Mouse (Mus musculus): ENCODE data around the gene Krt1. TPM values are rescaled to one million over a fixed set of nuclear protein-coding genes. Genes with fewer than 3 reads are reported as not detected.
A peak's percentile ranks its signal among the peaks of the same experiment; 100 is the strongest.

Gene Krt1
- polyA plus RNA-seq, 1 experiment from 2014 or later = 0.92 TPM

DNA sequence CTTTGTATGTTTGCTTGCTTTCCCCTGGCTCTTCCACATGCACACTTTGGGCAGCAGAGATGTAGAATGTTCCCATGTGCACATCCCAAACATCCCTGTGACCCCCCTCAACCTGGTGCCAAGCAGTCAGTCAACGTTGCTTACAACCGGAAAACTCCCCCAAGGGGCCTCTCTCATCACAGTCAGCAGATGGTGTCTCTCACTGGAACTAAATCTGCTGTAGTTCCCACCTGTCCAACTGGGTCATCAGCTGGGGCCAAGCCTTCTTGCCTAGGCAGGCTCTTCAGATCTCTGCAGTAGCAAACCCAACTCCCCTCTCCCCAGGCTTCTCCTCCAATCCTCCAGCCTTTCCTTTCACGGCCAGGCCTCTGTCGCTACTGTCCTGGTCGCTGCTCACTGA, 6.1 kb upstream of the Krt1 start:
- ATAC-seq = no peak
- H3K4me3 ChIP-seq (replicated peaks) = no peak overlapping the region
- 45% methylated on average over 5 of the region's 5 CpGs for WGBS
- no peak overlapping the region for H3K4me2 ChIP-seq (replicated peaks)
- H3K4me1 ChIP-seq (replicated peaks) = 0 out of 2 replicates have a peak, but pooled peaks cover 9% of the 10 kb centered on the region
- no peak overlapping the region for H3K9ac ChIP-seq
- no peaks in the 10 kb centered on the region for H3K36me3 ChIP-seq
- H3K9me3 ChIP-seq = no peaks in the 10 kb centered on the region
- peaks cover 22% of the 10 kb centered on the region for H3K27me3 ChIP-seq (replicated peaks)
- H3K27ac ChIP-seq = no peak overlapping the region

DNA sequence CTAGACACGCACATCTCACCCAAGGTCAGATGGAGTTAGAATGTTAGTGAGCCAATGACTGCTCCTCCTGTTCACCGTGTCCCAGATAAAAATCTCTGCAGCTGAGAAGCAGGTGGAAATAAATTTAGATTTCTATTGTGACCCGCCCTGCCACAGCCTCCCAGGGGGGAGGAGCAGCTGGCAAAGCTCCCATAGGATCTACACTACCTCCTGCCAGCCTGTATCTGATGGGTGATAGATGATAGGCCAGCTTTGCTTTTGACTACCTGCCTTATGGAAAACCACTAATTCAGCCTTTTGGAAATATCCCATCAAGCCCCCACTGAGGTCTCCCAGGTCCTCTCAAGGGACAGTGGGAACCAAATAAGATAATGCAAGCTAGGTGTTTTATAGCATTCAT, 5.1 kb upstream of the Krt1 start:
- peaks cover 18% of the 10 kb centered on the region for H3K27me3 ChIP-seq (replicated peaks)
- H3K9ac ChIP-seq = no peak overlapping the region
- H3K9me3 ChIP-seq = no peaks in the 10 kb centered on the region
- H3K36me3 ChIP-seq = no peaks in the 10 kb centered on the region
- 61% methylated on average over 3 of the region's 3 CpGs for WGBS
- 0 out of 2 replicates have a peak, but pooled peaks cover 9% of the 10 kb centered on the region for H3K4me1 ChIP-seq (replicated peaks)
- H3K4me2 ChIP-seq (replicated peaks) = no peak overlapping the region
- ATAC-seq = no peak
- no peak overlapping the region for H3K27ac ChIP-seq
- no peak overlapping the region for H3K4me3 ChIP-seq (replicated peaks)

DNA sequence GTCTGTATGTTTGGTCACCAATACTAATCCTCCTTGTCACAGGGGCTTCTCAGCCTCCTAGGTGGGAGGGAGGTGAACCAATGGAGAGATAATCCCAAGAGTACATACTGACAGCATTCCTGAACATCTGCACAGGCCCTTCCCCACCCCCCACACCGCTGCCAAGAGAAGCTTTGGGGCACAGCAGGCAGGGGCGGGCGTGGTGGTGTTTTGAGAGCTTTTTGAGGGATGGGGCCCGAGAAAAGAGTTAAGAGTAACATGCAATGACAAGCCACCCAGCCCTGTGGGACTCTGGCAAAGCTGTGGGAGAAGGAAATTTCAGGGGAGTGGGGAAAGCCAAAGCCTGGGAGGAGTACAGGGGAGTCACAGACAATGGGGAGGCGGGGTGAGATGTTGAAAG, 3.7 kb upstream of the Krt1 start:
- Histone ChIP-seq H3K4me1 (replicated peaks) (0 out of 2 replicates have a peak, but pooled peaks cover under 1% of the 10 kb centered on the region), H3K9me3 (no peaks in the 10 kb centered on the region), H3K36me3 (no peaks in the 10 kb centered on the region), H3K4me2 (replicated peaks) (no peak overlapping the region), H3K27me3 (replicated peaks) (peaks cover 12% of the 10 kb centered on the region; the same call in 1 of the 2 replicates), H3K4me3 (replicated peaks) (no peak overlapping the region), H3K9ac (no peak overlapping the region), H3K27ac (no peak overlapping the region)
- WGBS = 19% methylated on average over 5 of the region's 5 CpGs
- ATAC-seq = no peak

DNA sequence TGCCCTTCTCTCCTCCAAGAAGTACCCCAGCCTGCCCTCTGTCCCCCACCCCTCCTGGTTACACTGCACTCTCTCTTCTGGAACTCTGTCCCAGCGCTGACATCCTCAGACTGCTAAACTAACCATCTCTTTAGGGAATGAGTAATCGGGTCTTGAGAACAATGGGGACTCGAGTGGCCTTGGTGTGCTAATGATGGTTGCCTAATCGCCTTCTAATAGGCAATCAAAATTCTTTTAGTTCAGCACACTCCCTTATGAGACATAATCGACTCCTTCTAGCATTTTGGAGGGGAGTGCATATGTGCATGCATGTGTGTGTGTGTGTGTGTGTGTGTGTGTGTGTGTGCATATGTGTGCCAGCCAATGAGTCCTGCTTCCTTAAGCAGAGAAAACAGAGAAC, 2.0 kb upstream of the Krt1 start:
- Histone ChIP-seq H3K9ac (no peak overlapping the region), H3K27ac (no peak overlapping the region), H3K4me2 (replicated peaks) (no peak overlapping the region), H3K27me3 (replicated peaks) (peaks cover 9% of the 10 kb centered on the region; the same call in 1 of the 2 replicates), H3K4me1 (replicated peaks) (no peaks in the 10 kb centered on the region), H3K36me3 (no peaks in the 10 kb centered on the region), H3K9me3 (no peaks in the 10 kb centered on the region), H3K4me3 (replicated peaks) (no peak overlapping the region)
- 41% methylated on average over 5 of the region's 5 CpGs for WGBS
- no peak for ATAC-seq

GRCm38 (mm10) chr15:101845971-101846403, 4.6 kb downstream of the Krt1 start:
- Histone ChIP-seq H3K9ac (peak overlapping the region; percentile 61), H3K27me3 (replicated peaks) (peaks cover 4% of the 10 kb centered on the region; the same call in 1 of the 2 replicates), H3K36me3 (no peaks in the 10 kb centered on the region), H3K4me3 (replicated peaks) (peak overlapping the region; percentile 53), H3K27ac (no peak overlapping the region), H3K4me2 (replicated peaks) (peak overlapping the region; percentile 92), H3K9me3 (no peaks in the 10 kb centered on the region), H3K4me1 (replicated peaks) (0 out of 2 replicates have a peak, but pooled peaks cover 8% of the 10 kb centered on the region)
- ATAC-seq = peak; percentile 67
- WGBS = under 1% methylated on average over 37 of the region's 37 CpGs

GRCm38 (mm10) chr15:101843192-101843591, 7.4 kb downstream of the Krt1 start:
- Histone ChIP-seq H3K27me3 (replicated peaks) (peaks cover 3% of the 10 kb centered on the region; the same call in 1 of the 2 replicates), H3K4me2 (replicated peaks) (no peak overlapping the region), H3K36me3 (no peaks in the 10 kb centered on the region), H3K4me1 (replicated peaks) (0 out of 2 replicates have a peak, but pooled peaks cover 8% of the 10 kb centered on the region), H3K9me3 (no peaks in the 10 kb centered on the region), H3K27ac (no peak overlapping the region), H3K4me3 (replicated peaks) (no peak overlapping the region), H3K9ac (no peak overlapping the region)
- 48% methylated on average over 9 of the region's 9 CpGs for WGBS
- ATAC-seq = no peak

DNA sequence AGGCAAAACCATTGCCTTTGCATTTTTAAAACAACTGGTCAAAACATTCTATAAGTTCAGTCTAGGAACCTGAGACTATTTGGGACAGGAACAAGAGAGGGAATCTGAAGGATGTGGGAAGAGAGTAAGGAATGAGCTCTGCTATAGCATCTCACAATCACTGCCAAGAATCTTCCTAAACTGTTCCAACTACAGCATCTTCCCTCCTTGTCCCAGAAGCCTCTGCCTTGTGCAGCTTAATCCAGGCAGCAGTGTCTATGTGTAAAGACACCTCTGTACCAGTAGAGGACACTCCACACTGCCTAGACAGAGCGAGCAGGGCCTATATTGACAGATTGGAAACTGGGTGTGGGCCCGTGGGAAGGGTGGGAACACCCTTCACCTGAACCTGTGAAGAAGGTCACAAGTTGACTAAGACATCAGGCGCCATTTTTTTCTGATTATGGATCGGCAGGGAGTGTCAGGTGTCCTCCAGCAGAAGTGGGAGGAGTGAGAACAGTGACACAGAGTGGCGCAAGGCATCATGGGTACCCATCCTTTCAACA, 15.7 kb downstream of the Krt1 start:
- H3K4me2 ChIP-seq (replicated peaks) = no peak overlapping the region
- no peaks in the 10 kb centered on the region for H3K4me1 ChIP-seq (replicated peaks)
- no peak for ATAC-seq
- WGBS = 68% methylated on average over 5 of the region's 5 CpGs
- H3K4me3 ChIP-seq (replicated peaks) = no peak overlapping the region
- H3K9me3 ChIP-seq = no peaks in the 10 kb centered on the region
- no peaks in the 10 kb centered on the region for H3K27me3 ChIP-seq (replicated peaks)
- H3K27ac ChIP-seq = no peak overlapping the region
- H3K9ac ChIP-seq = no peak overlapping the region
- H3K36me3 ChIP-seq = no peaks in the 10 kb centered on the region

GRCm38 (mm10) chr15:101833131-101833530, 17.5 kb downstream of the Krt1 start:
- no peaks in the 10 kb centered on the region for H3K9me3 ChIP-seq
- no peak overlapping the region for H3K27ac ChIP-seq
- no peak overlapping the region for H3K9ac ChIP-seq
- no peaks in the 10 kb centered on the region for H3K27me3 ChIP-seq (replicated peaks)
- 28% methylated on average over 6 of the region's 6 CpGs for WGBS
- no peak overlapping the region for H3K4me2 ChIP-seq (replicated peaks)
- no peak overlapping the region for H3K4me3 ChIP-seq (replicated peaks)
- H3K36me3 ChIP-seq = no peaks in the 10 kb centered on the region
- H3K4me1 ChIP-seq (replicated peaks) = no peaks in the 10 kb centered on the region
- no peak for ATAC-seq

DNA sequence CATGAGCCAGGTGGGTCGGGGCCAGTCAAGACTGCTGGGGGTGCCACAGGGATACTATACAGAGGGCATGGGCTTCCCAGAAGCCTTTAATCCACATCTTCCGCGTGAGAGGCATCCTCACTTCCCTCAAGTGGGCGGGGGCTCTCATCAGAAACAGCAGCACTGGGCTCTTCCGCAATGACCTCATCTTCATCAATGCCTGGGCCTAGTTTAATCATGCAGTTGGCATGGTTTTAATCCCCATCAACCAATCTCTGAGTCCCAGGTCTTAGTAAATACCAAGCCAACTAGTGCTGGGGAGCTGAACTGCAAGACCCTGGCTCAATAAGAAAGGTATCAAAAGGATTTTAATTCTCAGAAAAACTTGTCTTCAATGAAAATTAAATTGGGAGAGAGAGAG, 21.2 kb downstream of the Krt1 start:
- Histone ChIP-seq H3K4me1 (replicated peaks) (no peaks in the 10 kb centered on the region), H3K4me2 (replicated peaks) (no peak overlapping the region), H3K27ac (no peak overlapping the region), H3K4me3 (replicated peaks) (no peak overlapping the region), H3K36me3 (no peaks in the 10 kb centered on the region), H3K9ac (no peak overlapping the region), H3K27me3 (replicated peaks) (no peaks in the 10 kb centered on the region), H3K9me3 (no peaks in the 10 kb centered on the region)
- ATAC-seq = no peak
- 69% methylated on average over 5 of the region's 5 CpGs for WGBS

DNA sequence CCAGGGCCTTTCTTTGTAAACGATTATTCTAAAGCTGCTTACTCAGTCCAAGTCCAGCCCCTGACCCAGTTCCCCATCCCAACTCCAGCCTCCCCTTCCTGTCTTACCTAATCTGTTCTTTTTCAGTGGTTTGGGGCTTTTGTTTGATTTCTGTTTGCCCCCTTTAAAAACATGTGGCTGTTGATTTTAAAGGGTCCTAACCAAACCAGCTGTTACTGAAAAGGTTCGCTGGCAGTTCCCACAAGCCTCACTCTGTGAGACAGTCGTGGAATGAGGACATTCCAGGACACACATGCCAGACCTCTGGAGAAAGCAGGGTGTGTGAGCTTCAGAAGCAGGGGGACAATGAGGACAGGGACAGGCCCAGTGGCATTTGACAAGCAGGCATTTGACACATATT, 28.8 kb downstream of the Krt1 start:
- Histone ChIP-seq H3K27me3 (replicated peaks) (no peaks in the 10 kb centered on the region; the same call in 1 of the 2 replicates), H3K36me3 (no peaks in the 10 kb centered on the region), H3K4me1 (replicated peaks) (no peaks in the 10 kb centered on the region), H3K4me3 (replicated peaks) (no peak overlapping the region), H3K9me3 (no peaks in the 10 kb centered on the region), H3K4me2 (replicated peaks) (no peak overlapping the region), H3K9ac (no peak overlapping the region), H3K27ac (no peak overlapping the region)
- ATAC-seq = no peak
- WGBS = 18% methylated on average over 3 of the region's 3 CpGs

DNA sequence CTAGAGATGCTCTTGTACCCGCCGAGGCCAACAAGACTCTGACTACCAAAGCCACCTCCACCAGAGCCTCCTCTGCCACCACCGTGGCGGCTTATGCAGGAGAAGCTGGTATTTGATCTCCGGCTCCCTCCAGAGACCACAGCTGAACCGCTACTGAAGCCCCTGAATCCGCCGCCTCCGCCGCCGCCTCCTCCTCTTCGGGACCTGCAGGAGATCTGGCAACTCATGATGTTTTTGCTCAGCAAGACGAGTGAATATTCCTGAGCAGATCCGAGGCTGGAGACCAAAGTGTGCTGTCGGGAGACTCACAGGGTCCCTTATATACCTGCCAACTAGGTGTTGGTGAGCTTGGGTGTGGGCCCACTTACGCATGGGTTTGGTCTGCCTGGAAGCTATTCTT, 32.7 kb downstream of the Krt1 start, which contains the start of gene Krt2:
TSS of gene Krt2 (minus strand) at position 295 of the 400 bp plus-strand sequence.
- no peak for ATAC-seq
- WGBS = 74% methylated on average over 16 of the region's 16 CpGs
- H3K9me3 ChIP-seq = no peaks in the 10 kb centered on the region
- peaks cover 2% of the 10 kb centered on the region; the same call in 1 of the 2 replicates for H3K27me3 ChIP-seq (replicated peaks)
- no peak within 1 kb of the TSS for H3K4me3 ChIP-seq (replicated peaks)
- H3K36me3 ChIP-seq = no peaks in the 10 kb centered on the region
- no peak within 1 kb of the TSS for H3K4me2 ChIP-seq (replicated peaks)
- H3K27ac ChIP-seq = no peak within 1 kb of the TSS
- no peak within 1 kb of the TSS for H3K9ac ChIP-seq
- no peaks in the 10 kb centered on the region for H3K4me1 ChIP-seq (replicated peaks)

DNA sequence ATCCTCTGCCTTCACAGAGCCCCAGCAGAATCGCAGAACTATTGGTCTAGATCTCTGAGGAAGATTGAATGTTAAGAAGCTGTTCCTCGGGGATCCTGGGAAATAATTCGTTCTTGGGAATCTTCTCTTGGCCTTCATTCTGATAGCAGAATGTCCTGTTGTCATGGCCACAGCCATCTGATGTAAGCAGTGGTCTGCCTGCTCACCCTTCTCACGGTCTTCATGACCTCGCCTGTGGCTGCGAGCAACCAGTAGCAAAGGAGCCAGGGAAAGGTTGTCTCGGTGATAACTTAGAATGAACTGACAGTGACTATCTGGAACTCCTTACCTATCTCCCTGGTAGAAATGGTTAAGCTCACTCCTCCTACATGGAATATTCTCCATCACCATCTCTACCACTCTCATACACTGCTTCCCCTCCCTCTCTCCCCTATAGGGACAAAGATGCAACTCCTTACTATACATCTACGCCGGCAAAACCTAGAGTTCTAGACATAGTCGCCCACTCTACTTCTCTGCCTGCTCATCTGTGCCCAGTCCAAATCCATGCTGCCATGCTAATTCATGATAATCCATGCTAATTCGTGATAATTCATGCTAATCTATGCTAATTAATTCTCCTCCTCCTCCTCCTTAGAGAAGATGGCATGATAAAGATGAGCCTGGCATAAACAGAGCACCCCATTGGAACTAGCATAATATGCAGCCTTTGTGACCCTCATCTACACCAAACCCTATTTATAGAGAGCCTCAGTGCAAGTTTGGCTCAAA, 47.4 kb downstream of the Krt1 start:
- Histone ChIP-seq H3K4me1 (replicated peaks) (no peaks in the 10 kb centered on the region), H3K9ac (no peak overlapping the region), H3K27ac (no peak overlapping the region), H3K4me3 (replicated peaks) (no peak overlapping the region), H3K27me3 (replicated peaks) (no peaks in the 10 kb centered on the region), H3K9me3 (no peaks in the 10 kb centered on the region), H3K4me2 (replicated peaks) (no peak overlapping the region), H3K36me3 (no peaks in the 10 kb centered on the region)
- WGBS = 79% methylated on average over 11 of the region's 11 CpGs
- ATAC-seq = no peak

All from intestine, embryonic 15.5 days (tissue).